In the genomic region with DNA sequence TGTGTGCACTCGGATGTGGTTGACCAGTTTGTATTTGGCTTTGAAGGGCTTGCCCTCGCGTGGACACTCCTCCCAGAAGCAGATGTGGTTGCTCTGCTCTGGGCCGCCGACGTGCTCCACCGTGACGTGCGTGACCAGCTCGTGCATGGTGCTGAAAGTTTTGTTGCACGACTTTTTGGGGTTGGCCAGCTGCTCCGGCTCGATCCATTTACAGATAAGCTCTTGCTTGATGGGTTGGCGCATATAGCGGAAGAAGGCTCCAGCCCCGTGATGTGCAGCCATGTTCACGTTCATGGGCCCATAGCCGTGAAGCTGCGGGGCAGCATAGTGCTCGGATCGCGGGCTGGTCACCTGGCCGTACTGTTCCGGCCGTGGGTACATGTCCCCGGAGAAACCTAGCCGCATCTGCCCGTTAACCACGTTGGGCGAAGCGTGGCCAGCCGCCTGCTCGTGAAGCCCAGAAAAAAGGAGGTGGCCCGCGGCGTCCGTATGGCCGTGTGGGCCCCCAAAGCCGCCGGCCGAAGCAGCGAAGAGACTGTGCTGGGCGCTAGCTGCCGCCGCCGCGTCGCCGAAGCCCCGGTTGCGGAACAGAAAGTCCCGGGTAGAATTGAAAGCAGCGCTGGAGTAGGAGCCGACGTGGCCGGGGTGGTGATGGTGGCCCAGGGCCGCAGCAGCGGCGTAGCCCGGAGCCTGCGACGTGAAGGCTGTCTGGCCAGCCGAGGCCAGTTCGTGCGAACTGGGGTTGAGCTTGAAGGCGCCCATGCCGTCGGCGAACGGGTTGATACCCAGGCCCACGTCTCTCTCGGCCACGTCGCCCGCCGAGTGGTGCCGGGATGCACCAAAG, we compare ENCODE assay signal across 8 mouse cellular contexts. TPM values are rescaled to one million over a fixed set of nuclear protein-coding genes. Genes with fewer than 3 reads are reported as not detected.
DNase-seq lines count a peak whose midpoint lies in the region; ATAC-seq and TF ChIP-seq lines count a peak whose summit lies in the region.

No protein-coding gene starts in this region.

- TF ChIP-seq CTCF in heart, postnatal 0 days (IDR thresholded peaks at IDR 0.05; ENCODE audit: low read depth) = no peak

- peaks cover 26% of the 10 kb centered on the region for H3K4me1 ChIP-seq in kidney, embryonic 15.5 days
- peaks cover 6% of the 10 kb centered on the region; the same call in 1 of the 2 replicates for H3K4me1 ChIP-seq in heart, postnatal 0 days (ENCODE audit: control insufficient read depth, insufficient read depth)

- TF ChIP-seq EP300 in heart, postnatal 0 days (IDR thresholded peaks at IDR 0.05; ENCODE audit: low read depth) = no peak

- no peak overlapping the region for H3K27ac ChIP-seq in kidney, embryonic 15.5 days
- no peak overlapping the region for H3K27ac ChIP-seq in heart, postnatal 0 days (ENCODE audit: low read depth)

- peak overlapping the region; percentile 42 for H3K4me2 ChIP-seq in kidney, embryonic 15.5 days
- H3K4me2 ChIP-seq in heart, postnatal 0 days (ENCODE audit: low read depth, low read length) = peak overlapping the region; percentile 55

- intact Hi-C loops in left cerebral cortex, postnatal 25 days (cut with DNase I) = loop anchor here (2.0 to 10.0 kb wide), 4 partner anchors 16 to 1487 kb away; no protein-coding TSS in a partner anchor

- no peaks in the 10 kb centered on the region for H3K36me3 ChIP-seq in kidney, embryonic 15.5 days
- no peaks in the 10 kb centered on the region for H3K36me3 ChIP-seq in heart, postnatal 0 days (replicated peaks; ENCODE audit: control insufficient read depth, insufficient read depth, low read length)

- DNase-seq in kidney, postnatal 14 days = no peak
- DNase-seq in cerebellum, adult 8-10 months = peak; percentile 66
- DNase-seq in heart, postnatal 0 days (ENCODE audit: low spot score) = no peak
- DNase-seq in left cerebral cortex, postnatal 25 days (ENCODE audit: low spot score in 2 of 2) = no peak
- DNase-seq in left cerebral cortex, adult 18-20 months (ENCODE audit: low spot score in 2 of 2) = no peak

- H3K9me3 ChIP-seq in kidney, embryonic 15.5 days (replicated peaks) = no peaks in the 10 kb centered on the region
- H3K9me3 ChIP-seq in heart, postnatal 0 days (replicated peaks; ENCODE audit: control insufficient read depth, low read length) = 0 out of 2 replicates have a peak, but pooled peaks cover 5% of the 10 kb centered on the region

- H3K9ac ChIP-seq in kidney, embryonic 15.5 days = no peak overlapping the region
- H3K9ac ChIP-seq in heart, postnatal 0 days (replicated peaks; ENCODE audit: low read depth, low read length) = no peak overlapping the region

- ATAC-seq in kidney, embryonic 15.5 days (replicated peaks; ENCODE audit: low FRiP score) = peak; percentile 24
- 0 out of 2 replicates have a peak, but pooled peaks have one; percentile 9 for ATAC-seq in heart, postnatal 0 days (ENCODE audit: insufficient read depth, low read depth)
- peak; percentile 53 for ATAC-seq in megakaryocyte progenitor cell, adult 5-6 weeks (replicated peaks; ENCODE audit: poor library complexity)
- no peak for ATAC-seq in erythroid progenitor cell, adult 5-6 weeks (replicated peaks; ENCODE audit: low FRiP score, poor library complexity, severe bottlenecking)

- WGBS in kidney, embryonic 15.5 days = 1% methylated on average over 77 of the region's 77 CpGs
- 1% methylated on average over 76 of the region's 77 CpGs for WGBS in heart, postnatal 0 days

- peak overlapping the region; percentile 24 for H3K4me3 ChIP-seq in kidney, embryonic 15.5 days (replicated peaks)
- peak overlapping the region; percentile 45 for H3K4me3 ChIP-seq in heart, postnatal 0 days (ENCODE audit: low read depth, low read length)

- peaks cover 94% of the 10 kb centered on the region for H3K27me3 ChIP-seq in kidney, embryonic 15.5 days
- peaks cover 99% of the 10 kb centered on the region for H3K27me3 ChIP-seq in heart, postnatal 0 days (ENCODE audit: control insufficient read depth, insufficient read depth, low read length)

RNA-seq across cellular contexts. Expression of a gene that starts 1.3 kb away (rescaled TPM):
- polyA plus RNA-seq in kidney, embryonic 15.5 days (2015; fragmentation: Nextera tagmentation; extraction: Ambion mirVana) = not detected in 2 replicates
- total RNA-seq in heart, postnatal 0 days (2014; rRNA removed; ENCODE audit: low replicate concordance) = not detected in 2 replicates
- polyA plus RNA-seq in heart, postnatal 0 days (2015; fragmentation: Nextera tagmentation; extraction: Ambion mirVana) = not detected in 2 replicates
- not detected in 2 replicates for total RNA-seq in megakaryocyte progenitor cell, adult 5-6 weeks (2015)
- not detected in 2 replicates for total RNA-seq in megakaryocyte progenitor cell, adult 5-6 weeks (2017)
- not detected in 2 replicates for total RNA-seq in erythroid progenitor cell, adult 5-6 weeks (2015; ENCODE audit: low replicate concordance)
- total RNA-seq in erythroid progenitor cell, adult 5-6 weeks (2017; ENCODE audit: low replicate concordance) = not detected in 2 replicates
- 10 to 100 TPM; 11.1 to 11.7 TPM for total RNA-seq in left cerebral cortex, postnatal 25 days (2021)
- 10 to 100 TPM; 10.7 to 14.3 TPM for total RNA-seq in left cerebral cortex, adult 18-20 months (2021)

RNA-seq across cellular contexts. Expression of a gene that starts 2.1 kb away (rescaled TPM):
- polyA plus RNA-seq in kidney, embryonic 15.5 days (2015; fragmentation: Nextera tagmentation; extraction: Ambion mirVana) = not detected in 2 replicates
- 0.08 TPM in 1 of 2 replicates, not detected in the other for total RNA-seq in heart, postnatal 0 days (2014; rRNA removed; ENCODE audit: low replicate concordance)
- polyA plus RNA-seq in heart, postnatal 0 days (2015; fragmentation: Nextera tagmentation; extraction: Ambion mirVana) = not detected in 2 replicates
- not detected in 2 replicates for total RNA-seq in megakaryocyte progenitor cell, adult 5-6 weeks (2015)
- total RNA-seq in megakaryocyte progenitor cell, adult 5-6 weeks (2017) = not detected in 2 replicates
- not detected in 2 replicates for total RNA-seq in erythroid progenitor cell, adult 5-6 weeks (2015; ENCODE audit: low replicate concordance)
- total RNA-seq in erythroid progenitor cell, adult 5-6 weeks (2017; ENCODE audit: low replicate concordance) = not detected in 2 replicates
- total RNA-seq in left cerebral cortex, postnatal 25 days (2021) = 1 to 10 TPM; 2.3 to 3.0 TPM
- total RNA-seq in left cerebral cortex, adult 18-20 months (2021) = 1 to 10 TPM; 3.5 to 4.4 TPM

Comparison
In these comparisons a context has a peak if more than half of its experiments do, and no peak if none do; other contexts are left out.
1. RNA of a gene that starts 1.3 kb away (total RNA-seq): 10.7 to 14.3 TPM in left cerebral cortex, adult 18-20 months and 11.1 to 11.7 TPM in left cerebral cortex, postnatal 25 days; not detected in heart, postnatal 0 days, not detected in megakaryocyte progenitor cell, adult 5-6 weeks and not detected in erythroid progenitor cell, adult 5-6 weeks; every median in the first group is over 10 times any median in the second.